Mouse (Mus musculus) midbrain, embryonic 13.5 days (tissue): Measurements from ENCODE around the gene Pmm2. TPM values are rescaled to one million over a fixed set of nuclear protein-coding genes. Genes with fewer than 3 reads are reported as not detected.

Experiments
- ATAC-seq: fragments of 200-750 bp; cut with Nextera tagmentation; 2 replicates; pipeline ENCODE4 v1.8.0; 2017; ENCODE audit warnings: mild to moderate bottlenecking, moderate TSS enrichment, moderate library complexity
- H3K27ac ChIP-seq: fragments of 300-500 bp; sonication (generic); 2 replicates; pipeline ENCODE4 v1.5.1; 2015; ENCODE audit warnings: inconsistent platforms, mild to moderate bottlenecking, moderate library complexity
- H3K27me3 ChIP-seq: fragments of 300-500 bp; sonication (generic); 2 replicates; pipeline ENCODE4 v1.6.1; 2015; ENCODE audit warnings: mild to moderate bottlenecking, inconsistent platforms
- H3K36me3 ChIP-seq: fragments of 300-500 bp; sonication (generic); 2 replicates; pipeline ENCODE4 v1.6.1; 2015; ENCODE audit warnings: mild to moderate bottlenecking, inconsistent platforms
- H3K4me1 ChIP-seq: fragments of 300-500 bp; sonication (generic); replicated peaks from 2 replicates; pipeline ENCODE4 v1.6.1; 2015; ENCODE audit warnings: inconsistent platforms
- H3K4me2 ChIP-seq: fragments of 300-500 bp; sonication (generic); replicated peaks from 2 replicates; pipeline ENCODE4 v1.6.1; 2015; ENCODE audit warnings: moderate library complexity, mild to moderate bottlenecking, inconsistent platforms
- H3K4me3 ChIP-seq: fragments of 300-500 bp; sonication (generic); replicated peaks from 2 replicates; pipeline ENCODE4 v1.5.1; 2015; ENCODE audit warnings: mild to moderate bottlenecking, inconsistent platforms
- H3K9ac ChIP-seq: fragments of 300-500 bp; sonication (generic); replicated peaks from 2 replicates; pipeline ENCODE4 v1.6.1; 2015; ENCODE audit warnings: mild to moderate bottlenecking, inconsistent platforms
- H3K9me3 ChIP-seq: fragments of 300-500 bp; sonication (generic); 2 replicates; pipeline ENCODE4 v1.6.1; 2016; ENCODE audit warnings: mild to moderate bottlenecking, inconsistent platforms
- WGBS: fragments of 180-500 bp; shearing (Covaris S2); methylation state at CpG from one replicate; pipeline ENCODE4 v1.1.7; 2015; 5-methylcytosine and 5-hydroxymethylcytosine counted together
- polyA plus RNA-seq: library from polyadenylated mRNA; unstranded; fragments of >200 nt; fragmentation: Nextera tagmentation; extraction: Ambion mirVana; gene quantifications from 2 replicates; pipeline ENCODE4 v1.2.1, GENCODE M21; 2015

Gene Pmm2
- polyA plus RNA-seq, 1 experiment from 2014 or later = 54.0 TPM

- H3K36me3 ChIP-seq = peaks cover 71% of the 10 kb centered on the region
- 100% methylated on average over 1 of the region's 2 CpGs for WGBS
- no peaks in the 10 kb centered on the region for H3K9me3 ChIP-seq
- H3K4me1 ChIP-seq = peaks cover 47% of the 10 kb centered on the region
- no peaks in the 10 kb centered on the region for H3K27me3 ChIP-seq
- H3K4me3 ChIP-seq = no peak overlapping the region
- H3K4me2 ChIP-seq = no peak overlapping the region
- no peak overlapping the region for H3K9ac ChIP-seq
- ATAC-seq = no peak
- H3K27ac ChIP-seq = no peak overlapping the region
Measured at GRCm38 (mm10) chr16:8663022-8663421, 25.5 kb downstream of the Pmm2 start.

GRCm38 (mm10) chr16:8663606-8664539, 26.4 kb downstream of the Pmm2 start:
- no peak overlapping the region for H3K27ac ChIP-seq
- peaks cover 55% of the 10 kb centered on the region for H3K4me1 ChIP-seq
- H3K27me3 ChIP-seq = no peaks in the 10 kb centered on the region
- no peaks in the 10 kb centered on the region for H3K9me3 ChIP-seq
- no peak overlapping the region for H3K9ac ChIP-seq
- no peak overlapping the region for H3K4me2 ChIP-seq
- no peak for ATAC-seq
- no peak overlapping the region for H3K4me3 ChIP-seq
- H3K36me3 ChIP-seq = peaks cover 62% of the 10 kb centered on the region
- 83% methylated on average over 24 of the region's 24 CpGs for WGBS

GRCm38 (mm10) chr16:8665367-8665766, 27.9 kb downstream of the Pmm2 start:
- ATAC-seq = no peak
- Histone ChIP-seq H3K36me3 (peaks cover 47% of the 10 kb centered on the region), H3K4me3 (no peak overlapping the region), H3K4me1 (peaks cover 70% of the 10 kb centered on the region), H3K27me3 (no peaks in the 10 kb centered on the region), H3K27ac (no peak overlapping the region), H3K9ac (no peak overlapping the region), H3K9me3 (no peaks in the 10 kb centered on the region), H3K4me2 (no peak overlapping the region)
- WGBS = 85% methylated on average over 5 of the region's 5 CpGs

GRCm38 (mm10) chr16:8666452-8666851, 29.0 kb downstream of the Pmm2 start:
- no peaks in the 10 kb centered on the region for H3K9me3 ChIP-seq
- H3K9ac ChIP-seq = 0 out of 2 replicates have a peak overlapping the region, but pooled peaks have one; percentile 30
- WGBS = 80% methylated on average over 2 of the region's 2 CpGs
- no peaks in the 10 kb centered on the region for H3K27me3 ChIP-seq
- ATAC-seq = no peak
- no peak overlapping the region; the same call in 1 of the 2 replicates for H3K27ac ChIP-seq
- H3K4me1 ChIP-seq = peaks cover 78% of the 10 kb centered on the region
- H3K4me2 ChIP-seq = no peak overlapping the region
- H3K36me3 ChIP-seq = peaks cover 38% of the 10 kb centered on the region
- no peak overlapping the region for H3K4me3 ChIP-seq

GRCm38 (mm10) chr16:8667261-8667660, 29.8 kb downstream of the Pmm2 start:
- H3K4me3 ChIP-seq = no peak overlapping the region
- H3K4me2 ChIP-seq = peak overlapping the region; percentile 91; the same call in 1 of the 2 replicates
- no peaks in the 10 kb centered on the region for H3K9me3 ChIP-seq
- H3K9ac ChIP-seq = peak overlapping the region; percentile 24; the same call in 1 of the 2 replicates
- 86% methylated on average over 7 of the region's 7 CpGs for WGBS
- ATAC-seq = no peak
- no peak overlapping the region for H3K27ac ChIP-seq
- no peaks in the 10 kb centered on the region for H3K27me3 ChIP-seq
- peaks cover 30% of the 10 kb centered on the region for H3K36me3 ChIP-seq
- peaks cover 78% of the 10 kb centered on the region for H3K4me1 ChIP-seq

- WGBS = 68% methylated on average over 4 of the region's 4 CpGs
- Histone ChIP-seq H3K27ac (no peak overlapping the region), H3K9ac (peak overlapping the region; percentile 17; the same call in 1 of the 2 replicates), H3K4me1 (peaks cover 78% of the 10 kb centered on the region), H3K9me3 (no peaks in the 10 kb centered on the region), H3K27me3 (peaks cover 3% of the 10 kb centered on the region), H3K4me3 (no peak overlapping the region), H3K4me2 (peak overlapping the region; percentile 91), H3K36me3 (peaks cover 25% of the 10 kb centered on the region)
- ATAC-seq = no peak
Measured at GRCm38 (mm10) chr16:8667814-8668213, 30.3 kb downstream of the Pmm2 start.

GRCm38 (mm10) chr16:8668386-8668785, 30.9 kb downstream of the Pmm2 start:
- peak overlapping the region; percentile 75; the same call in 1 of the 2 replicates for H3K9ac ChIP-seq
- peaks cover 20% of the 10 kb centered on the region for H3K36me3 ChIP-seq
- no peaks in the 10 kb centered on the region for H3K9me3 ChIP-seq
- peaks cover 8% of the 10 kb centered on the region for H3K27me3 ChIP-seq
- WGBS = 64% methylated on average over 2 of the region's 2 CpGs
- H3K27ac ChIP-seq = no peak overlapping the region
- no peak for ATAC-seq
- H3K4me1 ChIP-seq = peaks cover 75% of the 10 kb centered on the region
- H3K4me2 ChIP-seq = peak overlapping the region; percentile 91
- peak overlapping the region; percentile 90; the same call in 1 of the 2 replicates for H3K4me3 ChIP-seq

GRCm38 (mm10) chr16:8669432-8669831, 32.0 kb downstream of the Pmm2 start:
- H3K4me2 ChIP-seq = peak overlapping the region; percentile 91
- peaks cover 13% of the 10 kb centered on the region for H3K27me3 ChIP-seq
- 0 out of 2 replicates have a peak, but pooled peaks cover 12% of the 10 kb centered on the region for H3K36me3 ChIP-seq
- peak overlapping the region; percentile 90 for H3K4me3 ChIP-seq
- H3K9ac ChIP-seq = peak overlapping the region; percentile 75
- 46% methylated on average over 5 of the region's 5 CpGs for WGBS
- no peak for ATAC-seq
- H3K9me3 ChIP-seq = no peaks in the 10 kb centered on the region
- peak overlapping the region; percentile 87 for H3K27ac ChIP-seq
- peaks cover 66% of the 10 kb centered on the region for H3K4me1 ChIP-seq

GRCm38 (mm10) chr16:8670041-8671035, 32.9 kb downstream of the Pmm2 start:
- Histone ChIP-seq H3K9me3 (no peaks in the 10 kb centered on the region), H3K9ac (peak overlapping the region; percentile 75), H3K27ac (peak overlapping the region; percentile 87), H3K4me2 (peak overlapping the region; percentile 91), H3K36me3 (0 out of 2 replicates have a peak, but pooled peaks cover 9% of the 10 kb centered on the region), H3K4me1 (peaks cover 58% of the 10 kb centered on the region), H3K27me3 (peaks cover 13% of the 10 kb centered on the region), H3K4me3 (peak overlapping the region; percentile 90)
- 1% methylated on average over 15 of the region's 15 CpGs for WGBS
- ATAC-seq = peak; percentile 57

GRCm38 (mm10) chr16:8671551-8672349, 34.3 kb downstream of the Pmm2 start, which contains the start of gene Carhsp1:
Carhsp1 (minus strand) TSS chr16:8672155.
- peak within 1 kb of the TSS; percentile 75 for H3K9ac ChIP-seq
- H3K36me3 ChIP-seq = no peaks in the 10 kb centered on the region
- ATAC-seq = peak; percentile 88
- H3K27ac ChIP-seq = peak within 1 kb of the TSS; percentile 87
- no peaks in the 10 kb centered on the region for H3K9me3 ChIP-seq
- peaks cover 44% of the 10 kb centered on the region for H3K4me1 ChIP-seq
- peak within 1 kb of the TSS; percentile 90 for H3K4me3 ChIP-seq
- H3K27me3 ChIP-seq = peaks cover 13% of the 10 kb centered on the region
- WGBS = under 1% methylated on average over 62 of the region's 67 CpGs
- peak within 1 kb of the TSS; percentile 91 for H3K4me2 ChIP-seq

- Histone ChIP-seq H3K4me2 (peak overlapping the region; percentile 91), H3K27me3 (peaks cover 13% of the 10 kb centered on the region), H3K9me3 (no peaks in the 10 kb centered on the region), H3K4me3 (peak overlapping the region; percentile 90), H3K27ac (peak overlapping the region; percentile 87), H3K9ac (peak overlapping the region; percentile 71), H3K4me1 (peaks cover 39% of the 10 kb centered on the region), H3K36me3 (no peaks in the 10 kb centered on the region)
- ATAC-seq = no peak
- 0% methylated on average over 18 of the region's 18 CpGs for WGBS
Measured at GRCm38 (mm10) chr16:8672350-8672687, 34.8 kb downstream of the Pmm2 start.
